Mouse (Mus musculus) liver, embryonic 15.5 days (tissue): ENCODE results near the gene Pacrg. TPM values are rescaled to one million over a fixed set of nuclear protein-coding genes. Genes with fewer than 3 reads are reported as not detected.

ENCODE experiments used
- ATAC-seq: fragments of 200-750 bp; cut with Nextera tagmentation; 2 replicates; pipeline ENCODE4 v1.8.0; 2017; ENCODE audit warnings: moderate number of reproducible peaks, mild to moderate bottlenecking, moderate library complexity; ENCODE audit not compliant: insufficient read depth
- H3K27ac ChIP-seq: fragments of 300-500 bp; sonication (generic); replicated peaks from 2 replicates; pipeline ENCODE4 v1.5.1; 2015; ENCODE audit warnings: mild to moderate bottlenecking, inconsistent platforms
- H3K27me3 ChIP-seq: fragments of 300-500 bp; sonication (generic); 2 replicates; pipeline ENCODE4 v1.6.1; 2015; ENCODE audit warnings: mild to moderate bottlenecking, inconsistent platforms
- H3K36me3 ChIP-seq: fragments of 300-500 bp; sonication (generic); replicated peaks from 2 replicates; pipeline ENCODE4 v1.6.1; 2015; ENCODE audit warnings: moderate library complexity, mild to moderate bottlenecking, inconsistent platforms
- H3K4me1 ChIP-seq: fragments of 300-500 bp; sonication (generic); replicated peaks from 2 replicates; pipeline ENCODE4 v1.6.1; 2015; ENCODE audit warnings: inconsistent platforms
- H3K4me2 ChIP-seq: fragments of 300-500 bp; sonication (generic); 2 replicates; pipeline ENCODE4 v1.6.1; 2015; ENCODE audit warnings: moderate library complexity, mild to moderate bottlenecking, inconsistent platforms
- H3K4me3 ChIP-seq: fragments of 300-500 bp; sonication (generic); replicated peaks from 2 replicates; pipeline ENCODE4 v1.5.1; 2015; ENCODE audit warnings: mild to moderate bottlenecking, inconsistent platforms
- H3K9ac ChIP-seq: fragments of 300-500 bp; sonication (generic); 2 replicates; pipeline ENCODE4 v1.6.1; 2015; ENCODE audit warnings: moderate library complexity, mild to moderate bottlenecking, inconsistent platforms
- H3K9me3 ChIP-seq: fragments of 300-500 bp; sonication (generic); replicated peaks from 2 replicates; pipeline ENCODE4 v1.6.1; 2016; ENCODE audit warnings: inconsistent platforms
- WGBS: fragments of 180-500 bp; shearing (Covaris S2); methylation state at CpG from one replicate; pipeline ENCODE4 v1.1.7; 2015; ENCODE audit warnings: mixed read lengths; ENCODE audit not compliant: insufficient replicate concordance; 5-methylcytosine and 5-hydroxymethylcytosine counted together
- polyA plus RNA-seq: library from polyadenylated mRNA; unstranded; fragments of >200 nt; fragmentation: Nextera tagmentation; extraction: Ambion mirVana; gene quantifications from 2 replicates; pipeline ENCODE4 v1.2.1, GENCODE M21; 2015

The Pacrg gene
- polyA plus RNA-seq, 1 experiment from 2014 or later = not detected

GRCm38 (mm10) chr17:10737966-10738365 lies 102.1 kb downstream of the Pacrg start:
- no peak overlapping the region for H3K4me3 ChIP-seq
- no peak overlapping the region for H3K4me2 ChIP-seq
- no peaks in the 10 kb centered on the region for H3K27me3 ChIP-seq
- H3K9me3 ChIP-seq = no peaks in the 10 kb centered on the region
- H3K4me1 ChIP-seq = peaks cover 5% of the 10 kb centered on the region; the same call in 1 of the 2 replicates
- no peak overlapping the region for H3K9ac ChIP-seq
- peak overlapping the region; percentile 35 for H3K27ac ChIP-seq
- peak; percentile 60 for ATAC-seq
- H3K36me3 ChIP-seq = no peaks in the 10 kb centered on the region

- no peak overlapping the region for H3K4me3 ChIP-seq
- H3K9ac ChIP-seq = no peak overlapping the region
- H3K9me3 ChIP-seq = no peaks in the 10 kb centered on the region
- 55% methylated on average over 6 of the region's 6 CpGs for WGBS
- ATAC-seq = no peak; the same call in 1 of the 2 replicates
- peaks cover 5% of the 10 kb centered on the region; the same call in 1 of the 2 replicates for H3K4me1 ChIP-seq
- H3K4me2 ChIP-seq = no peak overlapping the region
- H3K36me3 ChIP-seq = no peaks in the 10 kb centered on the region
- H3K27ac ChIP-seq = no peak overlapping the region
- no peaks in the 10 kb centered on the region for H3K27me3 ChIP-seq
Observed at GRCm38 (mm10) chr17:10734733-10735132, 105.4 kb downstream of the Pacrg start.

- Histone ChIP-seq H3K36me3 (no peaks in the 10 kb centered on the region), H3K27me3 (no peaks in the 10 kb centered on the region), H3K9me3 (no peaks in the 10 kb centered on the region), H3K4me2 (no peak overlapping the region), H3K4me3 (no peak overlapping the region), H3K4me1 (no peaks in the 10 kb centered on the region), H3K27ac (no peak overlapping the region), H3K9ac (no peak overlapping the region)
- 37% methylated on average over 4 of the region's 4 CpGs for WGBS
- no peak for ATAC-seq
Observed at GRCm38 (mm10) chr17:10732303-10733048, 107.6 kb downstream of the Pacrg start.

- Histone ChIP-seq H3K27ac (no peak overlapping the region), H3K36me3 (no peaks in the 10 kb centered on the region), H3K4me3 (no peak overlapping the region), H3K9ac (no peak overlapping the region), H3K9me3 (no peaks in the 10 kb centered on the region), H3K4me2 (no peak overlapping the region), H3K27me3 (no peaks in the 10 kb centered on the region), H3K4me1 (no peaks in the 10 kb centered on the region)
- 37% methylated on average over 3 of the region's 3 CpGs for WGBS
- ATAC-seq = no peak
Observed at GRCm38 (mm10) chr17:10724853-10725252, 115.3 kb downstream of the Pacrg start.

GRCm38 (mm10) chr17:10721562-10721961 lies 118.5 kb downstream of the Pacrg start:
- 43% methylated on average over 1 of the region's 1 CpGs for WGBS
- Histone ChIP-seq H3K9ac (no peak overlapping the region), H3K36me3 (no peaks in the 10 kb centered on the region), H3K27ac (no peak overlapping the region), H3K9me3 (no peaks in the 10 kb centered on the region), H3K4me1 (no peaks in the 10 kb centered on the region), H3K27me3 (no peaks in the 10 kb centered on the region), H3K4me3 (no peak overlapping the region), H3K4me2 (no peak overlapping the region)
- no peak for ATAC-seq

GRCm38 (mm10) chr17:10717148-10717547 lies 123.0 kb downstream of the Pacrg start:
- no peak overlapping the region for H3K9ac ChIP-seq
- 60% methylated on average over 1 of the region's 1 CpGs for WGBS
- no peak for ATAC-seq

GRCm38 (mm10) chr17:10702781-10703180 lies 137.3 kb downstream of the Pacrg start:
- H3K27ac ChIP-seq = no peak overlapping the region
- no peak for ATAC-seq
- no peaks in the 10 kb centered on the region for H3K4me1 ChIP-seq
- H3K9ac ChIP-seq = no peak overlapping the region
- no peaks in the 10 kb centered on the region for H3K9me3 ChIP-seq
- no peak overlapping the region for H3K4me3 ChIP-seq
- WGBS = 51% methylated on average over 6 of the region's 6 CpGs
- H3K36me3 ChIP-seq = no peaks in the 10 kb centered on the region
- H3K4me2 ChIP-seq = no peak overlapping the region
- no peaks in the 10 kb centered on the region for H3K27me3 ChIP-seq

More at GRCm38 (mm10) chr17:10717148-10717547, 123.0 kb downstream of the Pacrg start:
- Histone ChIP-seq H3K27ac (no peak overlapping the region), H3K36me3 (no peaks in the 10 kb centered on the region), H3K4me3 (no peak overlapping the region), H3K27me3 (no peaks in the 10 kb centered on the region), H3K4me1 (no peaks in the 10 kb centered on the region), H3K9me3 (no peaks in the 10 kb centered on the region), H3K4me2 (no peak overlapping the region)

- no peaks in the 10 kb centered on the region for H3K9me3 ChIP-seq
- H3K4me3 ChIP-seq = no peak overlapping the region
- H3K4me2 ChIP-seq = no peak overlapping the region
- H3K9ac ChIP-seq = no peak overlapping the region
- no peaks in the 10 kb centered on the region for H3K27me3 ChIP-seq
- H3K36me3 ChIP-seq = no peaks in the 10 kb centered on the region
- H3K27ac ChIP-seq = no peak overlapping the region
- WGBS = 54% methylated on average over 8 of the region's 8 CpGs
- no peaks in the 10 kb centered on the region for H3K4me1 ChIP-seq
- ATAC-seq = no peak
Observed at GRCm38 (mm10) chr17:10698041-10698440, 142.1 kb downstream of the Pacrg start.

- Histone ChIP-seq H3K27me3 (no peaks in the 10 kb centered on the region), H3K4me2 (no peak overlapping the region), H3K9me3 (no peaks in the 10 kb centered on the region), H3K4me3 (no peak overlapping the region), H3K9ac (no peak overlapping the region), H3K36me3 (no peaks in the 10 kb centered on the region), H3K27ac (no peak overlapping the region), H3K4me1 (no peaks in the 10 kb centered on the region)
- ATAC-seq = no peak
Observed at GRCm38 (mm10) chr17:10695421-10695820, 144.7 kb downstream of the Pacrg start.

GRCm38 (mm10) chr17:10677098-10677497 lies 163.0 kb downstream of the Pacrg start:
- ATAC-seq = no peak
- Histone ChIP-seq H3K4me2 (no peak overlapping the region), H3K27me3 (no peaks in the 10 kb centered on the region), H3K36me3 (no peaks in the 10 kb centered on the region), H3K9ac (no peak overlapping the region), H3K4me3 (no peak overlapping the region), H3K4me1 (no peaks in the 10 kb centered on the region), H3K27ac (no peak overlapping the region), H3K9me3 (no peaks in the 10 kb centered on the region)
- 58% methylated on average over 4 of the region's 4 CpGs for WGBS

GRCm38 (mm10) chr17:10675536-10675935 lies 164.6 kb downstream of the Pacrg start:
- 64% methylated on average over 5 of the region's 5 CpGs for WGBS
- ATAC-seq = no peak
- no peaks in the 10 kb centered on the region for H3K9me3 ChIP-seq
- no peaks in the 10 kb centered on the region for H3K36me3 ChIP-seq
- H3K27me3 ChIP-seq = no peaks in the 10 kb centered on the region
- no peaks in the 10 kb centered on the region for H3K4me1 ChIP-seq
- no peak overlapping the region for H3K4me2 ChIP-seq
- H3K4me3 ChIP-seq = no peak overlapping the region
- H3K9ac ChIP-seq = no peak overlapping the region
- no peak overlapping the region for H3K27ac ChIP-seq

- 43% methylated on average over 3 of the region's 3 CpGs for WGBS
- H3K27ac ChIP-seq = no peak overlapping the region
- H3K9me3 ChIP-seq = no peaks in the 10 kb centered on the region
- no peak for ATAC-seq
- H3K4me3 ChIP-seq = no peak overlapping the region
- H3K27me3 ChIP-seq = no peaks in the 10 kb centered on the region
- H3K9ac ChIP-seq = no peak overlapping the region
- no peaks in the 10 kb centered on the region for H3K36me3 ChIP-seq
- no peak overlapping the region for H3K4me2 ChIP-seq
- H3K4me1 ChIP-seq = no peaks in the 10 kb centered on the region
Observed at GRCm38 (mm10) chr17:10675048-10675447, 165.1 kb downstream of the Pacrg start.
